Mouse (Mus musculus) testis, adult 2 months (tissue): ENCODE measurements around the gene Scnn1b. TPM values are rescaled to one million over a fixed set of nuclear protein-coding genes. Genes with fewer than 3 reads are reported as not detected.

ENCODE experiments used
- H3K27ac ChIP-seq: fragments of 200-500 bp; 2 replicates; pipeline ENCODE4 v1.5.1; 2012; ENCODE audit warnings: low read depth, low read length; ENCODE audit not compliant: control insufficient read depth, insufficient read depth
- H3K27me3 ChIP-seq: fragments of 200-500 bp; 2 replicates; pipeline ENCODE4 v1.6.1; 2012; ENCODE audit warnings: mild to moderate bottlenecking, low read length, moderate library complexity; ENCODE audit not compliant: control insufficient read depth, insufficient read depth
- H3K36me3 ChIP-seq: fragments of 200-500 bp; 2 replicates; pipeline ENCODE4 v1.6.1; 2012; ENCODE audit warnings: mild to moderate bottlenecking, low read length; ENCODE audit not compliant: control insufficient read depth, insufficient read depth
- H3K4me1 ChIP-seq: fragments of 200-500 bp; 2 replicates; pipeline ENCODE4 v1.6.1; 2012; ENCODE audit warnings: low read length; ENCODE audit not compliant: control insufficient read depth, insufficient read depth
- H3K4me3 ChIP-seq: fragments of 200-500 bp; 2 replicates; pipeline ENCODE4 v1.5.1; 2012; ENCODE audit warnings: low read depth, mild to moderate bottlenecking, low read length, moderate library complexity, mixed read lengths; ENCODE audit not compliant: control insufficient read depth
- CTCF ChIP-seq: fragments of 200-500 bp; IDR thresholded peaks from 2 replicates; pipeline ENCODE4 v1.5.1; 2012; ENCODE audit warnings: low read depth, mild to moderate bottlenecking, inconsistent platforms, low read length, moderate library complexity; ENCODE audit not compliant: control insufficient read depth, insufficient read depth, insufficient replicate concordance
- POLR2A ChIP-seq: fragments of 200-500 bp; IDR thresholded peaks from 2 replicates; pipeline ENCODE4 v1.6.1; 2012; ENCODE audit warnings: low read depth, mild to moderate bottlenecking, inconsistent platforms, low read length, moderate library complexity; ENCODE audit not compliant: control insufficient read depth
- polyA plus RNA-seq: library from polyadenylated mRNA; depleted of rRNA; stranded (reverse); fragments of >200 nt; gene quantifications from 2 replicates; pipeline ENCODE4 v1.2.3, GENCODE M21; 2012

Gene Scnn1b
- polyA plus RNA-seq, 1 experiment: 0.44 TPM

DNA sequence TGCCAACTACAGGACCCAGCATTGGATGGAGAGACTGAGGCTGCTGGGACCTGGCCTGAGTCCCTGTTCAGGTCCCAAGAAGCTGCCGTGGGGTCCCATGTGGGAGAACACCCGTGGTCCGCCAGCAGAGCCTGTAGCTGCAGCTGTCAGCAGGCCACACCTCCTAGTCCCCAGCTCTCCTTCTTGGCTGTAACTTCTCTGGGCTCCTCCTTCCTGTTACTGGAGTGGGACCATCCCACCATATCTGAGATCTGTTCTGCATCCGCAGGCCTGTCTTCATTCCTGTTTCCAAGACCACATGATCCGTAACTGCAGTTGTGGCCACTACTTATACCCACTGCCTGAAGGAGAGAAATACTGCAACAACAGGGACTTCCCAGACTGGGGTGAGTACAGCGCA lies 49.1 kb downstream of the Scnn1b start:
- TF ChIP-seq POLR2A (no peak), CTCF (no peak)
- no peak overlapping the region for H3K27ac ChIP-seq
- H3K27me3 ChIP-seq: no peaks in the 10 kb centered on the region
- H3K4me1 ChIP-seq: no peaks in the 10 kb centered on the region
- H3K4me3 ChIP-seq: no peak overlapping the region
- no peaks in the 10 kb centered on the region for H3K36me3 ChIP-seq

- no peak for TF ChIP-seq CTCF
- no peak for TF ChIP-seq POLR2A
- Histone ChIP-seq H3K27ac (no peak overlapping the region), H3K4me3 (no peak overlapping the region), H3K27me3 (no peaks in the 10 kb centered on the region), H3K36me3 (peaks cover 2% of the 10 kb centered on the region; the same call in 1 of the 2 replicates), H3K4me1 (no peaks in the 10 kb centered on the region)
Observed at GRCm38 (mm10) chr7:121924361-121924760, 59.5 kb downstream of the Scnn1b start.

DNA sequence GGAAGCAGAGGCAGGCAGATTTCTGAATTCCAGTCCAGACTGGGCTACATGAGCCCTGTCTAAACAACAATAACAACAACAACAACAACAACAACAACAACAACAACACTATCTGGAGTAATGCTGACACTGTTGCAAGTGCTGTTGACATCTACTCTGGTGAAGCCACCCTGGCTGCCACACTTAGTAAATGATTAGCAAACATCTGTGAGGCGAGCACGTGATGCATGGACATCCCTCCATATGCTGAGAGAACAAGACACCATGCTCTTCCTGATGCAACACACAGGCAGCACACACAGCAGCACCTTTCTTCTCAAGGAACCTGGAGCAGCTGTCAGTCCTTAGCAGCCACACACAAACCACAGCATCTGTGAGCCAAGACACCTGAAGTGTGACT lies 63.0 kb downstream of the Scnn1b start:
- no peaks in the 10 kb centered on the region for H3K4me1 ChIP-seq
- no peak overlapping the region for H3K4me3 ChIP-seq
- no peaks in the 10 kb centered on the region for H3K27me3 ChIP-seq
- H3K36me3 ChIP-seq: peaks cover 2% of the 10 kb centered on the region; the same call in 1 of the 2 replicates
- no peak for TF ChIP-seq POLR2A
- H3K27ac ChIP-seq: no peak overlapping the region

DNA sequence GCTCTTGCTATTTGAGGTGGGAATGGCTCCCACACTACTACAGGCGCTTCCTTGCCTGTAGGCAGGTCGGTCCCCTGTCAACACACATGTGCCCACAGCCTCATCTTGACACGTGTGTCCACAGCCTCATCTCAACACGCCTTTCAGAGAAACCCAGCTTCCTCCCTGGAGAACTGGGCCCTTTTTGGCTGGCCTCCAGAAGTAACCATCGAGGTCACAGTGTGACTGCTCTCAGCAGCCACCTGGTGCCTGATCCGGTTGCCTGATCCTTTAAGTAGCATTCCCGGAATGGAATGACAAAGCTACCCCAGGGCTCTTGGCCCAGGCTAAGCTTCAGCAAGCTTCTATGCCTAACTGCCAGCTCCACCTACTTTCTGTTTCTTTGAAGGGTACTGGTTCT lies 66.4 kb downstream of the Scnn1b start:
- no peak overlapping the region for H3K27ac ChIP-seq
- H3K4me3 ChIP-seq: no peak overlapping the region
- TF ChIP-seq CTCF (no peak), POLR2A (no peak)
- no peaks in the 10 kb centered on the region for H3K4me1 ChIP-seq
- no peaks in the 10 kb centered on the region for H3K27me3 ChIP-seq
- H3K36me3 ChIP-seq: no peaks in the 10 kb centered on the region; the same call in 1 of the 2 replicates

DNA sequence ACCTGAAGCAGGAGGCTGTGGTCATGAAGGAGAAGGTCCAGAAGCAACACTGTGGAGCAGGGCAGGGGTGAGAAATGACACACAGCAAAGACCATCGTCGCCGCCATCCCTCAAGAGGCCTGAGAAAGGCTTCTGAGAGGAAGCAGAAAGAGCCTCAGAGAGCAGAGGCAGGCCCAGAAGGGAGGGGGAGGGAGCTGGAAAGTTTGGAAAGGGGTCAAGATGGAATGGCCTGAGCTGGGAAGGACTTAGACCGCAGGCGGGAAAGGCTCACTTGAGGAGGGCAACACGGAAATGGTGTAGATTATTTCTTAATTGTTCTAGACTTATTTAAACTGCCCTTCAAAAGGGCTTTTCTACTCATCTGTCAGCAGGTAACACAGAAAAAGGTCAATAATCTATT lies 68.8 kb downstream of the Scnn1b start:
- Histone ChIP-seq H3K36me3 (peaks cover 6% of the 10 kb centered on the region), H3K4me1 (no peaks in the 10 kb centered on the region), H3K27ac (no peak overlapping the region), H3K27me3 (no peaks in the 10 kb centered on the region), H3K4me3 (no peak overlapping the region)
- TF ChIP-seq POLR2A (no peak), CTCF (no peak)

DNA sequence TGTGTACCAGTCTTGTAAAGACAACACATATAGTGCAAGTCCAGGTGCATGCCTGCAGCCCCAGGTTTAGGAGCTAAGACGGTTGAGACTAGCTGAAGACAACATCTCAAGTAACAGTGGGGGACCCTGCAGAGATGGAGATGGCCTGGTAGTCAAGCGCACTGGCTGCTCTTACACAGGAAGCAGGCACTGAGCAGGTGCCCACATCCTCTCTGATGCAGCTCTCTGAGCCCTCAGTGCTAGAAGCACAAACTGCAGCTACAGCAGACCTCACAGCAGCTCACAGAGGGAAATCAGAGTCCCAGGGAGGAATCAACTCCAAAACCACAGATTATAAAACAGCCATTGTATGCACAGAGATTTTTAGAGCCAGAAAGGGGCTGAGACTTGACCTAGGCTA lies 69.5 kb downstream of the Scnn1b start:
- TF ChIP-seq CTCF: no peak
- no peak overlapping the region for H3K27ac ChIP-seq
- peaks cover 6% of the 10 kb centered on the region for H3K36me3 ChIP-seq
- no peak overlapping the region for H3K4me3 ChIP-seq
- no peaks in the 10 kb centered on the region for H3K27me3 ChIP-seq
- H3K4me1 ChIP-seq: no peaks in the 10 kb centered on the region

DNA sequence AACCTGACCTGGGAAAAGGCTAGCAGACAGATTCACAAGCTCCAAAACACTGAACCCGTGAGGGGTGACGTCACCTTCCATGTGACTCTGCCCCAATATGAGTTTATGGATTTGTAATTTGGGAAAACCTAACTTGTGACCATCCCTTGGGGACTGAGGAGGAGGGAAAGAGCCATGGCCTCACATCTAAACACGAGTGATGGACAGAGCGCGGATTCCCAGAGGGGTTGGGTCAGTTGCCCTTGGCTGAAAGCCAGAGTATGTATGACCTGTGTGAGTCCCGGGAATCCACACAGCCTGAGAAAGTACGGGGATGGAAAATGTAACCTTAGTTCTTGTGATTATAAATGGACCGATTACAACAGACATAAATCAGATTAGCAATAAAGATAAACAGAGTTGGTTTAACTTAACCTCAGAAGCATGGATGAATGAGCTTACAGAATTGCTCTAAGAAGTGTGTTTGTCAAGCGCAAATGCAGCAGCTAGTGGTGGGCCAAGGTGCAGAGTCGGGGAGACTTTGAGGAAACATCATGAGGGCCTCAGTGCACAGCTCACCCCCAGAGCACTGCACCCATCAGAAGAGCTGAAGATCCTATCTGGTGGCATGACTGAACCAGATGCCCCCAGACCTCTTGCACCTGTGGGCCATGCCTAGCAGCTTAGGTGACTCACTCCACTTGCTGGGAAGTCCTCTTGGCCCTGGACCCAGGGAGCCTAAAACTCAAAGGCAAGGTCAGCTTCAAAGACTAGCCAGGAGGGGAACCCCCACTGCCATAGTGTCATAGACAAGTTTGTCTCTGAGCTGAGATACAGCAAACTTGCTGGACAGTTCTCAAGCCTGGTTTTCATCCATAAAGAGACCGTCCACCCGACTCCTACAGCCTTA lies 71.3 kb downstream of the Scnn1b start:
- H3K36me3 ChIP-seq: peaks cover 6% of the 10 kb centered on the region
- no peak overlapping the region for H3K4me3 ChIP-seq
- TF ChIP-seq CTCF: no peak
- H3K27ac ChIP-seq: no peak overlapping the region
- H3K27me3 ChIP-seq: no peaks in the 10 kb centered on the region
- H3K4me1 ChIP-seq: no peaks in the 10 kb centered on the region
